Mouse (Mus musculus) MEL (cell line): ENCODE measurements at regions not wholly inside any gene's neighbourhood (a gene's known extent, or its start where the extent isn't known, plus 50 kb on each side); places are given as distances from the start of the nearest gene placed in this dataset.

Experiments
- CTCF ChIP-seq, 3 experiments: IDR thresholded peaks in 2 of 3; conservative IDR thresholded peaks in 1 of 3; 2 replicates each; pipeline ENCODE4 v1.5.1; 2011 to 2012; ENCODE audit warnings: low read length in 3 of 3, low read depth in 2 of 3, mild to moderate bottlenecking in 2 of 3, improper control_type of control experiment in 1 of 3, inconsistent platforms in 1 of 3, mixed read lengths in 1 of 3, moderate library complexity in 1 of 3; ENCODE audit not compliant: control insufficient read depth in 1 of 3, insufficient read depth in 1 of 3, poor library complexity in 1 of 3, severe bottlenecking in 1 of 3
- GATA1 ChIP-seq: IDR thresholded peaks from 2 replicates; pipeline ENCODE4 v1.6.1; 2011; ENCODE audit warnings: low read depth, low read length, improper control_type of control experiment
- MEF2A ChIP-seq: IDR thresholded peaks from 2 replicates; pipeline ENCODE4 v1.6.1; 2014; ENCODE audit warnings: low read depth, mild to moderate bottlenecking, inconsistent platforms, low read length, improper control_type of control experiment; ENCODE audit not compliant: poor library complexity, insufficient replicate concordance, severe bottlenecking; ENCODE audit errors: extremely low read depth
- POLR2A ChIP-seq, 2 experiments: IDR thresholded peaks; 2 replicates each; pipeline ENCODE4 v1.6.1; 2011 to 2012; ENCODE audit warnings: low read length in 2 of 2, mild to moderate bottlenecking in 2 of 2, control low read depth in 1 of 2, improper control_type of control experiment in 1 of 2, low read depth in 1 of 2, moderate library complexity in 1 of 2; ENCODE audit not compliant: control insufficient read depth in 1 of 2, insufficient read depth in 1 of 2, poor library complexity in 1 of 2
- RCOR1 ChIP-seq: IDR thresholded peaks from 2 replicates; pipeline ENCODE4 v1.6.1; 2012; ENCODE audit warnings: low read depth, mild to moderate bottlenecking, inconsistent platforms, low read length, improper control_type of control experiment
- SIN3A ChIP-seq: IDR thresholded peaks from 2 replicates; pipeline ENCODE4 v1.6.1; 2012; ENCODE audit warnings: low read length, improper control_type of control experiment, inconsistent platforms
- TBP ChIP-seq: IDR thresholded peaks from 2 replicates; pipeline ENCODE4 v1.8.0; 2011; ENCODE audit warnings: low read depth, low read length, improper control_type of control experiment
- UBTF ChIP-seq: IDR thresholded peaks from 2 replicates; pipeline ENCODE4 v1.6.1; 2012; ENCODE audit warnings: low read depth, mild to moderate bottlenecking, inconsistent platforms, low read length, improper control_type of control experiment, moderate library complexity, borderline replicate concordance; ENCODE audit not compliant: insufficient read depth
- USF1 ChIP-seq: IDR thresholded peaks from 2 replicates; pipeline ENCODE4 v1.6.1; 2014; ENCODE audit warnings: low read depth, mild to moderate bottlenecking, inconsistent platforms, low read length, improper control_type of control experiment, moderate library complexity
- USF2 ChIP-seq, 2 experiments: IDR thresholded peaks; 2 replicates each; pipeline ENCODE4 v1.6.1; 2011 to 2012; ENCODE audit warnings: improper control_type of control experiment in 2 of 2, low read length in 2 of 2, borderline replicate concordance in 1 of 2, inconsistent platforms in 1 of 2, low read depth in 1 of 2, mild to moderate bottlenecking in 1 of 2; ENCODE audit not compliant: insufficient read depth in 1 of 2

DNA sequence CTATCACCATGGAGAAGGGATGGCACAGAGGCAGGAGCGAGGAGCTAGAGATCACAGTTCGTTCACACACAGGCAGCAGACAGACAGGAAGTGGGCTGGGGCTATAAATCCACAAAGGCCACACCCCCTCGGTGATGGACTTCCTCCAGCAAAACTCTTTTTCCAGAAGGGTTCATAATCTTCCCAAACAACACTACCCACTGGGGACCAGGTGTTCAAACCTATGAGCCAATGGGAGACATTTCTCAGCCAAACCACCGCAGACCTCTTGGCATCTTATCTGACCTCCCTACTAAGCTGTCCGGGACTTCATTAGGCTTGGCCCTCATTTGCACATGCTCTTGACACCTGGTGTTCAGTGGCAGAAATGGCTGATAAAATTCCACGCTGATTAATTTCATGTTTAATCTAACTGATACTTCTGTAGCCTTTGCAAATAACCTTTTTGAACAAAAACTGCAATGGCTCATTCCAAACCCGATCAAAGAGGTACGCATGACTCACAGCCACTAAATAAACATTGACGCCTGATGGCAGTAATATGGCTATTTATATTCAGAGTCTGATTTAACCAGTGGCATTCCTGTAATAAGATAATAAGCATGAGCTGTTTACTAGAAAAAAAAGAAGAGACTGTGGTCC is 131.0 kb upstream of the Egln3 start:
- TF ChIP-seq CTCF (IDR thresholded peaks at IDR 0.05 in 2 of 3, conservative IDR thresholded peaks at IDR 0.05 in 1 of 3; ENCODE audit: control insufficient read depth in 1 of 3, insufficient read depth in 1 of 3, low read depth in 2 of 3, low read length in 3 of 3, poor library complexity in 1 of 3, severe bottlenecking in 1 of 3), result no peak
- TF ChIP-seq RCOR1, result no peak
- TF ChIP-seq GATA1, result no peak
- TF ChIP-seq TBP, result no peak
- TF ChIP-seq USF1, result no peak
- TF ChIP-seq UBTF, result no peak
- no peak for TF ChIP-seq MEF2A
- no peak for TF ChIP-seq SIN3A
- TF ChIP-seq POLR2A (IDR thresholded peaks at IDR 0.05; ENCODE audit: control insufficient read depth in 1 of 2, insufficient read depth in 1 of 2, low read depth in 1 of 2, low read length in 2 of 2, poor library complexity in 1 of 2), result no peak
- no peak for TF ChIP-seq USF2 (IDR thresholded peaks at IDR 0.05; ENCODE audit: borderline replicate concordance in 1 of 2, insufficient read depth in 1 of 2, low read depth in 1 of 2, low read length in 2 of 2)
